In genomic region chr2:38924571-38924970, GRCm38 (mm10) we compare ENCODE assay signal across 7 mouse cellular contexts. TPM values are rescaled to one million over a fixed set of nuclear protein-coding genes. Genes with fewer than 3 reads are reported as not detected.
DNase-seq lines count a peak whose midpoint lies in the region; ATAC-seq and TF ChIP-seq lines count a peak whose summit lies in the region.

No protein-coding gene starts in this region.

- no peak for TF ChIP-seq CTCF in lung, adult 2 months (IDR thresholded peaks at IDR 0.05; ENCODE audit: insufficient read depth, low read length)
- TF ChIP-seq CTCF in stomach, postnatal 0 days (IDR thresholded peaks at IDR 0.05; ENCODE audit: low read depth) = no peak

- no peak for TF ChIP-seq EP300 in stomach, postnatal 0 days (optimal IDR thresholded peaks at IDR 0.05)

- DNase-seq in lung, adult 2 months = no peak
- peak; percentile 32 for DNase-seq in forebrain, embryonic 14.5 days (ENCODE audit: low spot score)
- DNase-seq in liver, embryonic 13.5 days = no peak
- DNase-seq in stomach, postnatal 0 days (ENCODE audit: low spot score) = no peak
- no peak for DNase-seq in cerebellum, postnatal 4 days (ENCODE audit: low spot score in 2 of 2)

- H3K9ac ChIP-seq in lung, embryonic 16.5 days (ENCODE audit: low read length) = peak overlapping the region; percentile 75
- no peak overlapping the region; the same call in 1 of the 2 replicates for H3K9ac ChIP-seq in forebrain, embryonic 14.5 days (ENCODE audit: low read length)
- H3K9ac ChIP-seq in liver, embryonic 13.5 days = no peak overlapping the region
- no peak overlapping the region for H3K9ac ChIP-seq in stomach, postnatal 0 days (ENCODE audit: low read length)

- H3K4me3 ChIP-seq in lung, embryonic 16.5 days (ENCODE audit: low read length) = peak overlapping the region; percentile 89
- no peak overlapping the region for H3K4me3 ChIP-seq in lung, adult 2 months (replicated peaks; ENCODE audit: extremely low read depth, low read depth, low read length)
- peak overlapping the region; percentile 83 for H3K4me3 ChIP-seq in forebrain, embryonic 14.5 days (ENCODE audit: low read depth, low read length)
- peak overlapping the region; percentile 84 for H3K4me3 ChIP-seq in liver, embryonic 13.5 days (replicated peaks)
- H3K4me3 ChIP-seq in stomach, postnatal 0 days (ENCODE audit: low read depth, low read length) = peak overlapping the region; percentile 60

- peak overlapping the region; percentile 96 for H3K4me2 ChIP-seq in lung, embryonic 16.5 days (ENCODE audit: low read depth, low read length)
- peak overlapping the region; percentile 83 for H3K4me2 ChIP-seq in forebrain, embryonic 14.5 days (ENCODE audit: low read length)
- H3K4me2 ChIP-seq in liver, embryonic 13.5 days = peak overlapping the region; percentile 98
- H3K4me2 ChIP-seq in stomach, postnatal 0 days (replicated peaks; ENCODE audit: low read depth) = peak overlapping the region; percentile 93

- H3K4me1 ChIP-seq in lung, embryonic 16.5 days (replicated peaks; ENCODE audit: control insufficient read depth, insufficient read depth, low read length) = peaks cover 6% of the 10 kb centered on the region
- no peaks in the 10 kb centered on the region; the same call in none of the 2 replicates for H3K4me1 ChIP-seq in lung, adult 2 months (ENCODE audit: control insufficient read depth, insufficient read depth, low read length)
- peaks cover 10% of the 10 kb centered on the region for H3K4me1 ChIP-seq in forebrain, embryonic 14.5 days (ENCODE audit: control insufficient read depth, insufficient read depth, low read length)
- peaks cover 22% of the 10 kb centered on the region for H3K4me1 ChIP-seq in liver, embryonic 13.5 days (replicated peaks)
- H3K4me1 ChIP-seq in stomach, postnatal 0 days (replicated peaks; ENCODE audit: control insufficient read depth, insufficient read depth) = no peaks in the 10 kb centered on the region

- H3K27me3 ChIP-seq in lung, embryonic 16.5 days (ENCODE audit: control insufficient read depth, insufficient read depth, low read depth, low read length) = peaks cover 12% of the 10 kb centered on the region
- peaks cover 21% of the 10 kb centered on the region for H3K27me3 ChIP-seq in forebrain, embryonic 14.5 days (replicated peaks; ENCODE audit: control insufficient read depth, insufficient read depth, low read length)
- H3K27me3 ChIP-seq in liver, embryonic 13.5 days = peaks cover 38% of the 10 kb centered on the region
- H3K27me3 ChIP-seq in stomach, postnatal 0 days (ENCODE audit: control insufficient read depth, insufficient read depth, low read length) = no peaks in the 10 kb centered on the region

- WGBS in lung, embryonic 16.5 days = 15% methylated on average over 10 of the region's 10 CpGs
- WGBS in lung, adult 2 months = 52% methylated on average over 10 of the region's 10 CpGs
- WGBS in forebrain, embryonic 14.5 days = 3% methylated on average over 10 of the region's 10 CpGs
- WGBS in liver, embryonic 13.5 days (ENCODE audit: insufficient replicate concordance) = 17% methylated on average over 10 of the region's 10 CpGs
- 31% methylated on average over 10 of the region's 10 CpGs for WGBS in stomach, postnatal 0 days

- no peak for TF ChIP-seq POLR2A in lung, adult 2 months (IDR thresholded peaks at IDR 0.05; ENCODE audit: borderline replicate concordance, extremely low read depth, low read depth, low read length)

- no peaks in the 10 kb centered on the region for H3K36me3 ChIP-seq in lung, embryonic 16.5 days (ENCODE audit: control insufficient read depth, insufficient read depth, low read length)
- H3K36me3 ChIP-seq in forebrain, embryonic 14.5 days (ENCODE audit: control insufficient read depth, insufficient read depth, low read length) = no peaks in the 10 kb centered on the region
- H3K36me3 ChIP-seq in liver, embryonic 13.5 days = no peaks in the 10 kb centered on the region
- H3K36me3 ChIP-seq in stomach, postnatal 0 days (ENCODE audit: control insufficient read depth, insufficient read depth, low read length) = no peaks in the 10 kb centered on the region

- no peak for ATAC-seq in lung, embryonic 16.5 days (ENCODE audit: low read depth)
- ATAC-seq in forebrain, embryonic 14.5 days = no peak
- no peak for ATAC-seq in liver, embryonic 13.5 days (ENCODE audit: low read depth)
- no peak for ATAC-seq in stomach, postnatal 0 days (ENCODE audit: low FRiP score, low TSS enrichment)
- ATAC-seq in activated CD4-positive, CD25-positive, alpha-beta regulatory T cell, adult 4 months = no peak

- H3K27ac ChIP-seq in lung, embryonic 16.5 days (ENCODE audit: low read length) = no peak overlapping the region
- no peak overlapping the region for H3K27ac ChIP-seq in forebrain, embryonic 14.5 days (ENCODE audit: low read depth, low read length)
- no peak overlapping the region for H3K27ac ChIP-seq in liver, embryonic 13.5 days
- H3K27ac ChIP-seq in stomach, postnatal 0 days (replicated peaks) = no peak overlapping the region

- no peaks in the 10 kb centered on the region for H3K9me3 ChIP-seq in lung, embryonic 16.5 days (ENCODE audit: control insufficient read depth, low read length)
- H3K9me3 ChIP-seq in forebrain, embryonic 14.5 days (replicated peaks; ENCODE audit: control insufficient read depth, low read length) = no peaks in the 10 kb centered on the region
- H3K9me3 ChIP-seq in liver, embryonic 13.5 days (replicated peaks) = no peaks in the 10 kb centered on the region
- H3K9me3 ChIP-seq in stomach, postnatal 0 days (ENCODE audit: control insufficient read depth, low read length) = no peaks in the 10 kb centered on the region

RNA-seq across cellular contexts. Expression of gene Nr6a1, which starts 2.9 kb away (rescaled TPM):
- 0.60 and 0.79 TPM in 2 replicates for polyA plus RNA-seq in lung, embryonic 16.5 days (2015; fragmentation: Nextera tagmentation; extraction: Ambion mirVana)
- polyA plus RNA-seq in lung, adult 2 months (2012; rRNA removed) = 3.3 and 6.5 TPM in 2 replicates
- polyA plus RNA-seq in forebrain, embryonic 14.5 days (2014; fragmentation: Nextera tagmentation; extraction: Ambion mirVana) = 0.67 and 0.95 TPM in 2 replicates
- 0.83 and 1.4 TPM in 2 replicates for polyA plus RNA-seq in liver, embryonic 13.5 days (2015; fragmentation: Nextera tagmentation; extraction: Ambion mirVana)
- polyA plus RNA-seq in stomach, postnatal 0 days (2015; fragmentation: Nextera tagmentation; extraction: Ambion mirVana) = 0.59 and 1.2 TPM in 2 replicates
- polyA plus RNA-seq in activated CD4-positive, CD25-positive, alpha-beta regulatory T cell, adult 4 months (2017; shearing (Covaris generic)) = under 1 TPM; 0.37 to 0.40 TPM

RNA-seq across cellular contexts. Expression of gene Olfml2a, which starts 7.2 kb away (rescaled TPM):
- 7.5 and 7.7 TPM in 2 replicates for polyA plus RNA-seq in lung, embryonic 16.5 days (2015; fragmentation: Nextera tagmentation; extraction: Ambion mirVana)
- 9.7 and 11.3 TPM in 2 replicates for polyA plus RNA-seq in lung, adult 2 months (2012; rRNA removed)
- polyA plus RNA-seq in forebrain, embryonic 14.5 days (2014; fragmentation: Nextera tagmentation; extraction: Ambion mirVana) = 1.9 and 2.5 TPM in 2 replicates
- 0.08 and 0.12 TPM in 2 replicates for polyA plus RNA-seq in liver, embryonic 13.5 days (2015; fragmentation: Nextera tagmentation; extraction: Ambion mirVana)
- polyA plus RNA-seq in stomach, postnatal 0 days (2015; fragmentation: Nextera tagmentation; extraction: Ambion mirVana) = 2.7 and 3.5 TPM in 2 replicates
- under 1 TPM in 1 of 2 experiments, not detected in 1; 0.16 TPM for polyA plus RNA-seq in activated CD4-positive, CD25-positive, alpha-beta regulatory T cell, adult 4 months (2017; shearing (Covaris generic))
